Mouse (Mus musculus): ENCODE data around the gene Mprip.

DNA sequence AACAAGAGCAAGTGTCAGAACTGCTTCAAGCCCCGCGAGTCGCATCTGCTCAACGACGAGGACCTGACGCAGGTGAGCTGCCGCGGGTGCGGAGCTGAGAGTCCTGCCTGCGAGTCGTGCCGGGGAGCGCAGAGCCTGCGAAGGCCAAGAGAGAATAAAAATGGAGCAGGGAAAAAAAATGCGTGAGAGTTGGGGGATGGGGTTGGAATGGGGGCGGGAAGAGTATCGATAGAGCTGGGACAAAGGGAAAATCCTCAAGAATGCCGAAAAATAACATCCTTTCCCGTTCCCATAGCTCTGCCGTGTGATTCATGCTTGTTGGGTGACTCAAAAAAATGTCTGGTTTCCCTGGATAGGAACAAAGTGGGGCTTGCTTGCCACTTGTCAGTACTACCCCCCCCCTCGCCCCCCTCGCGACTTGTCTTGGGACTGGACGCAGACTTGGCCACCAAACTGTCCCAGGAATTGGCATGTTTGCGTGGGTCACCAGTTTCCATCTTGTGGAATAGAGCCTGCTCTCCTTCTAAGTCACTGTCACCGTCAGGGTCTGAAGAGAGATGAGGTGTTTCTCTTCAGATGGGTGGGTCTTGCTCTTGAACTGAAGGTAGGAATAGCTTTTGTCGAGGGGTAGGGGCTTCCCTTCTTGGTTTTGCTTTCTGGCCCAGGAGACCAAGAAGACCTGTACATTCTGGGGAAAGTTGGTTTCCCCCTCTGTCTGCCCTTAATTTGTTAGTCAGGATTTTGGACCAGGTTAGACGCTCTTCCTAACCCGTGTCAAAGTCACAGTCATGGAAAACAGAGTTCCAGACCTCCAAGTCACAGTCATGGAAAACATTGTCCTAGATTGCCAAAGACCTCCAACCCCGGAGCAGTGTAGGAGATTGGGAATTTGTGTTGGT is 2.0 kb downstream of the Mprip start:
- TF ChIP-seq CTCF (IDR thresholded peaks at IDR 0.05; ENCODE audit: low read depth) (no peak), EP300 (optimal IDR thresholded peaks at IDR 0.05) (no peak)

All from stomach, postnatal 0 days (tissue).